Mouse (Mus musculus): ENCODE results near the gene Snapc3. TPM values are rescaled to one million over a fixed set of nuclear protein-coding genes. Genes with fewer than 3 reads are reported as not detected.

Snapc3 gene
- polyA plus RNA-seq, 1 experiment from 2014 or later, result 34.3 TPM

DNA sequence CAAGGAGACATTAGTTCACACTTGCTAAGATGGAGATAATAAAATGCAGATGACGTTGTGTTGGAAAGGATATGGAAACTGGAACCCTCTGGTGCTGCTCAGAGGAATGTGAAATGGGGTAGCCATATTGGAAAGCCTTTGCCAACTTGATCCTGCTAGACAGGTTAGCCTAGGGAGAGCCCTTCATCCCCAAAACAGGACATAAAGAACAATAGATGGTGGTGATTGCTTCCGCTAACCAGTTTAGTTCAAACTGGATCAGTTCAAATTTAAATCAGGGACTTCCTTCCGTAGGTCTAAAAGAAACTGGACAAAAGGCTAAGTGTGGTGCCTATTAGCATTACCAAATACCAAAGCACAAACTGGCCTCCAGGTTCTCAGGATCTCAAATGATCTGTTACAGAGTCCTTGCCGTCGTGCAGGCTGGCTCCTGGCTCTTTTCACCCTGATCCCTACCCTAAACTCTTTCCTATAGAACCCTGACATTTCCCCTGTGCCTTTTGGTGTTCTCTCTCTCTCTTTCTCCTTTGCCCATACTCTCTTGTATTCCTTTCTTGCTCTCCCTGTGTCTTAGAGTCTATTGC, 3.2 kb upstream of the Snapc3 start:
- POLR2A ChIA-PET, result no interaction called here
- ATAC-seq (no peak), DNase-seq (ENCODE audit: low read depth, low spot score) (no peak)
- in situ Hi-C loops (cut with MboI; ENCODE audit: low pct_unique_long_range_greater_than_20kb), result loop anchor here (5.0 kb wide), 1 partner anchor 157 kb away; no protein-coding TSS in a partner anchor
- no peak for TF ChIP-seq CTCF (IDR thresholded peaks at IDR 0.05)
- H3K27me3 ChIP-seq, result no peaks in the 10 kb centered on the region
- CTCF ChIA-PET, result no interaction called here

DNA sequence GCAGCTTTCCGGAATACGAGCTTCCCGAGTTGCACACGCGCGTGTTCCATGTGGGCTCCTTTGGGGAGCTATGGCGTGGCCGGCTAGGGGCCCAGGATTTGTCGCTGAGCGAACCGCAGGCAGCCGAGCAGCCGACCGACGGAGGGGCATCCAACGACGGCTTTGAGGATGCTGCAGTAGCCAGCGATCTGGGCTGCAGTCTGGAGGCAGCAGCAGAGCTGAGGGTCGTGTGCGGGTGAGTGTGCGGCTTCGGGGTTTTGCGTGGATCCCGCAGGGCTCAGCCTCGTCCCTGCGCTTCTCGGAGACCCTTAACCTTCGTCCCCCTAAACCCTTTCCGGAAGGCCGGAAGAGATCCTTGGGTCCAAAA, 279 bp downstream of the Snapc3 start:
- ChIA-PET POLR2A (interaction anchor here (0.6 to 0.7 kb wide), 2 partner anchors 569 to 574 kb away, joined by 3 read pairs; no protein-coding TSS in a partner anchor), CTCF (interaction anchor here (0.7 to 1.4 kb wide), 2 partner anchors 13 to 15 kb away, joined by 3 read pairs; no protein-coding TSS in a partner anchor)
- ATAC-seq (peak; percentile 37), DNase-seq (ENCODE audit: low read depth, low spot score) (no peak)
- no peak for TF ChIP-seq CTCF (IDR thresholded peaks at IDR 0.05)
- no peaks in the 10 kb centered on the region for H3K27me3 ChIP-seq
- in situ Hi-C loops (cut with MboI; ENCODE audit: low pct_unique_long_range_greater_than_20kb), result no loop called here

DNA sequence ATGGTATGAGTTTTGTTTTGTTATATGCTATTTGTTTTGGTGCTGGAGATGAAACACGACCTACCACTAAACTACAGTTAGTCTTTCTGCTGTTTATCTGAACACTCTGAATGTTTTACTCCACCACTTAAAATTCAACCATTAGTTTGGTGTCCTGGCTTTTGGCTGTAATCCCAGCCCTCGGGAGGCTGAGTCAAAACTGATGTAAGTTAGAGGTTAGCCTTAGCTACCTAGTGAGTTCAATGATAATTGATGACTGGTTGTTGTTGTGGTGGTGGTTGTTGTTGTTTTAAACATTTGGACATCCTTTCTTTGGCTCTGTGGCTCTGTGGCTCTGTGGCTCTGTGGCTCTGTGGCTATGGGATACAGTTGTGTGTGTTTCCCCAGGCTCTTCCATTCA, 1.3 kb downstream of the Snapc3 start:
- ChIA-PET POLR2A (no interaction called here), CTCF (no interaction called here)
- in situ Hi-C loops (cut with MboI; ENCODE audit: low pct_unique_long_range_greater_than_20kb), result no loop called here
- no peak for TF ChIP-seq CTCF (IDR thresholded peaks at IDR 0.05)
- no peaks in the 10 kb centered on the region for H3K27me3 ChIP-seq
- ATAC-seq, result no peak
- no peak for DNase-seq (ENCODE audit: low read depth, low spot score)

DNA sequence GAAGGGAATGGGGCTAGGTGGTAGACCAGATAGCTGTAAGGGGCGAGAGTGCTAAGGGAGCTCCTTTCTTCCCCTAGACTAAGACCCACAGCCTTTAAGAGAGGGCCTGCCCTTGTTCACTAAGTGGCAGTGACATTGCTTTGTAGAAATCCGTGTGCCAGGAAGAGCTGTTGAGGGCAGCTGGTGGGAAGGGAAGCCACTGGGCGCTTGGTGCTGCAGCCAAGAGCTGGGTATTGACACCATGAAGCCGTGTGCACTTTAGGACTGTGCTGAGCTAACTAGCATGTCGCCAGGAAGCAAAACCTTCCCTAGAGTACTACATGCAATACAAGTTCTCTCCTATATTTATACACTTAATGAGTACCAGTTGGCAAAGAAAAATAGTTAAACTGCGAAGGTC, 6.1 kb downstream of the Snapc3 start:
- CTCF ChIA-PET, result no interaction called here

DNA sequence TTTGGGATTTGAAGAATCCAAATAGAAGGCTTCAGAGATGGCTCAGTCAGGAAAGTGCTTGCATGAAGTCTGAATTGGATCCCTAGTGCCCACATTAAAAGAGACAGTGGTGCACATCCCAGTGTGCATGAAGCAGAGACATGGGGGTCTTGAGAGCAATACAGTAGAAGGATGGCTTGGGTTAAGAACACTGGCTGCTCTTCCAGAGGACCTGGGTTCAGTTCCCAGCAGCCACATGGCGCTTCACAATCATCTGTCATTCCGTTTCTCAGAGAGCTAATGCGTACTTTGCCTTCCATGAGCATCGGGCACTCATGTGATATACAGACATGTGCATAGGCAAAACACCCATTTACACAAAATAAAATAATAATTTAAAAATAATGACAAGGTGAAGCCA, 7.6 kb downstream of the Snapc3 start:
- no peak for TF ChIP-seq CTCF (IDR thresholded peaks at IDR 0.05)
- in situ Hi-C loops (cut with MboI; ENCODE audit: low pct_unique_long_range_greater_than_20kb), result no loop called here
- CTCF ChIA-PET, result no interaction called here
- no peak for ATAC-seq
- H3K27me3 ChIP-seq, result no peaks in the 10 kb centered on the region
- DNase-seq (ENCODE audit: low read depth, low spot score), result no peak
- POLR2A ChIA-PET, result no interaction called here

More for the DNA sequence above, 6.1 kb downstream of the Snapc3 start:
- no peak for DNase-seq (ENCODE audit: low read depth, low spot score)
- in situ Hi-C loops (cut with MboI; ENCODE audit: low pct_unique_long_range_greater_than_20kb), result no loop called here
- POLR2A ChIA-PET, result no interaction called here
- no peak for TF ChIP-seq CTCF (IDR thresholded peaks at IDR 0.05)
- H3K27me3 ChIP-seq, result no peaks in the 10 kb centered on the region
- no peak for ATAC-seq

DNA sequence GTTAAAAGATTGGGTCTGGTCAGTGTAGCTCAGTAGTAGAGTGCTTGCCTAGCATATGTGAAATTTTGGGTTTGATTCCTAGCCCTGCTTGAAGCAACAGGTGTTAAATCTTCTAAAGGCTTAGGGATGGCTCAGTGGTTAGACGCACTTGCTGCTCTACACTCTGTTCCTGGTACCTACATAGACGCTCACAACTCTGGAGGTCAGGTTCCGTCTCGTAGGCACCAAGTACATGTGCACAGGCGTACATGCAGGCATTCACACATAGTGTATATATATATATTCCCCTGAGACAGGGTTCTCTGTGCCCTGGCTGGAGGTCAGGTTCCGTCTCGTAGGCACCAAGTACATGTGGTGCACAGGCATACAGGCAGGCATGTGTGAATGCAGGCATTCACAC, 9.6 kb downstream of the Snapc3 start:
- ChIA-PET POLR2A (no interaction called here), CTCF (no interaction called here)
- no peak for TF ChIP-seq CTCF (IDR thresholded peaks at IDR 0.05)
- in situ Hi-C loops (cut with MboI; ENCODE audit: low pct_unique_long_range_greater_than_20kb), result no loop called here
- DNase-seq (ENCODE audit: low read depth, low spot score) (no peak), ATAC-seq (no peak)
- H3K27me3 ChIP-seq, result no peaks in the 10 kb centered on the region

DNA sequence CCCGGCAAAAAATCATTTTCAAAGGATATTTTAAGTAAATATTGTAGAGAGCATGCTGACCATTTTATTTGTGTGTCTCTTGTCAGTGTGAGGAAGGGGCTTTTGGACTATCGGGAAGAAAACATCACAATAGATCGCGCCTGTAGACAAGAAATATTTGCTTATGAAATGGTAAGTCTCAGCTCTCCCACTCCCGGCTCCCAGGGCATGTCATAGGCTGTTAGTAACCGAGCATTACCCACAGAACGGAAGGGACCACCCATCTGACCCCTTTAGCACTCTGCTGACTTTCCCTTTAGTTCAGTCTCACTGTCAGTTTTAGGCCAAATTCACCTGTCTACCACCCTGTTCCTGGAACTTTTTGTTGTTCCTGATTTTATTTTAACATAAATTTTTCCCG, 10.2 kb downstream of the Snapc3 start:
- in situ Hi-C loops (cut with MboI; ENCODE audit: low pct_unique_long_range_greater_than_20kb), result no loop called here

DNA sequence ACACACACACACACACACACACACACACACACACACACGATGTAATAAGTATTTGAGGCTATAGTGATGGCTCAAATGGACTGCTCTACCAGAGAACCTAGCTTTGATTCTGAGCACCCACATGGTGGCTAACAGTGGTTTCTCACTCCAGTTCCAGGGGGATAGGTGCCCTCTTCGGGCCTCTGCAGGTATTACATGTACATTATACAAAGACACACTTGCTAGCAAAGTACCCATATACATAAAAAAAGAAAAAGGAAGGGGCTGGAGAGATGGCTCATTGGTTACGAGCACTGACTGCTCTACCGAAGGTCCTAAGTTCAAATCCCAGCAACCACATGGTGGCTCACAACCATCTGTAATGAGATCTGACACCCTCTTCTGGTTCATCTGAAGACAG, 11.3 kb downstream of the Snapc3 start:
- no peak for ATAC-seq
- CTCF ChIA-PET, result no interaction called here
- no peaks in the 10 kb centered on the region for H3K27me3 ChIP-seq
- in situ Hi-C loops (cut with MboI; ENCODE audit: low pct_unique_long_range_greater_than_20kb), result no loop called here
- DNase-seq (ENCODE audit: low read depth, low spot score), result no peak
- peak; percentile 44 for TF ChIP-seq CTCF (IDR thresholded peaks at IDR 0.05)
- POLR2A ChIA-PET, result no interaction called here

More for the DNA sequence above, 10.2 kb downstream of the Snapc3 start:
- CTCF ChIA-PET, result no interaction called here
- DNase-seq (ENCODE audit: low read depth, low spot score), result no peak
- TF ChIP-seq CTCF (IDR thresholded peaks at IDR 0.05), result no peak
- H3K27me3 ChIP-seq, result no peaks in the 10 kb centered on the region
- POLR2A ChIA-PET, result no interaction called here
- no peak for ATAC-seq

DNA sequence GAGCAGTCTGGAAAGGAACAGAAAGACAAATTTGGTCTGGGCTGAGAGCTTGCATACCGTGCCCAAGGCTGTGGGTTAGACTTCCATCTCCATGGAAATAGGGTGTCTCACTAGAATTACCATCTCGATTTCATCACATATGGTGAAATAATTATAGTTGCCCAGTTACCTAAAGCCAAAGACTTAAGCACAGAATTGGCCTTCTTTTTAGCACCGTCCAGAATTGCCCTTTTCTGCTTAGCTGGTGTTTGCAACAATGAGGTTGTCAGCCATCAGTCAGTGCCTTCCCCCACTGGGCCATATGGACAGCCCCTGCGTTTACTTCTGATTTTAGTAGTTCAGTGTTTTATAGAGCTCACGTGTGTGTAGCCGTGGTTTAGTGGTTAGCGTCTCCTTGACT, 14.4 kb downstream of the Snapc3 start:
- DNase-seq (ENCODE audit: low read depth, low spot score) (no peak), ATAC-seq (no peak)
- ChIA-PET POLR2A (no interaction called here), CTCF (interaction anchor here (1.7 kb wide), 1 partner anchor 15 kb away, joined by 3 read pairs; the partner anchor contains the start of gene Snapc3)
- H3K27me3 ChIP-seq, result no peaks in the 10 kb centered on the region
- no peak for TF ChIP-seq CTCF (IDR thresholded peaks at IDR 0.05)
- in situ Hi-C loops (cut with MboI; ENCODE audit: low pct_unique_long_range_greater_than_20kb), result no loop called here

DNA sequence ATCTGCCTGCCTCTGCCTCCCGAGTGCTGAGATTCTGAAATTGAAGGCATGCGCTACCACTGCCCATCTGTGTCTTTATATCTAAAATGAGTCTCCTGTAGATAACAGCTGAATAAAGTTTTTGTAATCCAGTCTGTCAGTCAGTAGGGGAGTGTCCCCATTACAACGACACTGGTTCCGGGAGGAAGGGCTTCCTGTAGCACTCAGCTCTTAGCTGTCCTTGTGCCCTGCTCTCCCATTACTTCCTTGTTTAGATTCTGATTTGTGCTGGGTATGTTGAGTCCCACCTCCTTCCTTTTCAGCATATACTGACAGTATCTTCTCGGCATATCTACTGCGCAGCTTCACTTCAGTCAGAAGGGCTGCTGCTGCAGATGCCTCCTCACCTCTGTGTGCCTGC, 15.4 kb downstream of the Snapc3 start:
- ATAC-seq, result no peak
- CTCF ChIA-PET, result interaction anchor here (1.7 kb wide), 1 partner anchor 16 kb away, joined by 3 read pairs; the partner anchor contains the start of gene Snapc3
- no peak for TF ChIP-seq CTCF (IDR thresholded peaks at IDR 0.05)

DNA sequence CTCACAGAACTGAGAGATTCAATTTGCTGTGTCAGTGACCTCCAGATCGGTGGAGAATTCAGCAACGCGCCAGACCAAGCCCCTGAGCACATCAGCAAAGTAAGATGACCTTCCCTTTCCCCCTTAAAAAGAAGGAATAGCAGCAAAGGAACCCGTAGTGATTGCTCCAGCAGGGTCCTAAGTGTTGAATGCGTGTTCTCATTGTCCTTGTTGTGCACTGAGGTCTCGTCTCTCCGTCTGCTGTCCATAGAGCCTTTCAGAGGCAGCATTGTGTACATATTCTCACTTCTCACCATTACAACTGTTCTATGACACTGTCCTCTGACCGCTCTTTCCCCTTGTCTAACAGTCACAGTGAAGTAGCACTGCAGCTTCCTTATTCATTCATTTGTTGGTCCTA, 18.9 kb downstream of the Snapc3 start:
- TF ChIP-seq CTCF (IDR thresholded peaks at IDR 0.05), result no peak
- H3K27me3 ChIP-seq, result no peaks in the 10 kb centered on the region
- CTCF ChIA-PET, result no interaction called here
- DNase-seq (ENCODE audit: low read depth, low spot score), result no peak
- ATAC-seq, result no peak
- POLR2A ChIA-PET, result no interaction called here
- in situ Hi-C loops (cut with MboI; ENCODE audit: low pct_unique_long_range_greater_than_20kb), result no loop called here

More for the DNA sequence above, 15.4 kb downstream of the Snapc3 start:
- H3K27me3 ChIP-seq, result no peaks in the 10 kb centered on the region
- DNase-seq (ENCODE audit: low read depth, low spot score), result no peak
- in situ Hi-C loops (cut with MboI; ENCODE audit: low pct_unique_long_range_greater_than_20kb), result no loop called here
- POLR2A ChIA-PET, result no interaction called here

DNA sequence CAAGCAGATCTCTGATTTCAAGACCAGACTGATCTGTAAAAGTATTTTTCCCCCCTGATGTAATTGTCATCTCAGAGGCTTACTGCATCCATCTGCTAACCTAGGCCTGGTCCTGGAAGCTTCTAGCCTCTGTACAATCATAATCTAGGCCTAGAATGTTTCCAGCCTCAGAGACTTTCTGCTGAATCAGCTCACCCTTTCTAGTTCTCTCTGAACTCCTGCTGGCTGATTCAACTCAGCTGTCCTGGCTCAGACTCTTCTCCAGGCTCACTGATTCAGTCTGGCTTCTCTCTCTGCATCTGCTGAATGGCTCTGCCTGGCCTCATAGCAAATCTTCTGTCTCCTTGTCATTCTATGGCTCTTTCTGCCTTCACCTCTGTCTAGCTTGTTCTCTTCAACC, 20.6 kb downstream of the Snapc3 start:
- in situ Hi-C loops (cut with MboI; ENCODE audit: low pct_unique_long_range_greater_than_20kb), result no loop called here
- no peaks in the 10 kb centered on the region for H3K27me3 ChIP-seq
- no peak for TF ChIP-seq CTCF (IDR thresholded peaks at IDR 0.05)
- ATAC-seq (no peak), DNase-seq (ENCODE audit: low read depth, low spot score) (no peak)
- ChIA-PET CTCF (interaction anchor here (1.0 to 2.0 kb wide), 2 partner anchors 12 to 16 kb away, joined by 4 to 8 read pairs; no protein-coding TSS in a partner anchor), POLR2A (interaction anchor here (0.7 kb wide), 2 partner anchors 12 to 88 kb away, joined by 3 read pairs; no protein-coding TSS in a partner anchor)
